Mouse (Mus musculus): ENCODE measurements around the gene Mbl2. TPM values are rescaled to one million over a fixed set of nuclear protein-coding genes. Genes with fewer than 3 reads are reported as not detected.

Mbl2 gene
- total RNA-seq, 4 experiments from 2014 or later: not detected

Small RNA genes lying within 50 kb of the gene (microRNA-seq; reads per million reads assigned to microRNA genes)
- gene Gm24108: 0 reads per million in 2 experiments

Other genes starting within 250 kb of the Mbl2 start
- not detected for gene Trpd52l3, start 229.2 kb upstream of the Mbl2 start, total RNA-seq (2022)
- 10 to 100 TPM; 53.8 to 80.4 (median 61.7) TPM for gene Uhrf2, start 202.4 kb upstream of the Mbl2 start, total RNA-seq (2022)
- 10 to 100 TPM; 33.3 to 36.0 (median 34.8) TPM for gene Gldc, start 57.5 kb upstream of the Mbl2 start, total RNA-seq (2022)